In the genomic region with DNA sequence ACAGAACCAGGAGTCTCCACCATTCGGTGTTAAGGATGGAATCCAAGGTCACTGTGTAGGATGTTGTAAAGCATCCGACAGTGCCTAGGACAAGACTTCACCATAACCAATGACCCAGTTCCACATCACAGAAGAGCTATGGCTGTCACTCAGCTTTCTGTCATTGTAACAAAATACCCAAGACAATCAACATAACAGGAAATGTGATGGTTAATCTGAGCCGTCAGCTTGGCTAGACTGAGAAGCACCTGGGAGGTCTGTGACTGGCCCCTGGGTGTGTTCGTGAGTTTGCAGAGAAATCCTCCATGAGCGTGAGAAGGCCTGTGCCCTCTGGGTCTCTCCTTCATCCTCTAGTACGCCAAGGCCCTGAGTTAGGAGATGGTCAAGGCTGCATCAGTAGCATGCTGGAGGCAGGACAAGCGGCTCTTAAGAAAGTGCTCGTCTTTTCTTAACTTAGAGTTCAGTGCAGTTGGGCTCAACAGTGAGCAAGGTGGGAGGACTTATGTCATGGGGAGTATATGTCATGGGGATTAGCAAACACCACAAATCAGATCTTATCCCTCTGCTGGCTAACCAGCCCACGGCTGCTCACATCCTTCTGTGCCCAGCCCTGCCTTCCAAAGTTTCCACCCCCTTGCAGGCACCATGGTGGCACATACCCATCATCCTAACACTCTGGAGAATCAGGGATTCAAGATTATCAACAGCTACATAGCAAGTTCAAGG, we compare ENCODE assay signal across 19 mouse cellular contexts. TPM values are rescaled to one million over a fixed set of nuclear protein-coding genes. Genes with fewer than 3 reads are reported as not detected.
DNase-seq lines count a peak whose midpoint lies in the region; ATAC-seq and TF ChIP-seq lines count a peak whose summit lies in the region.
"Had no signal": no experiment of that assay in that cellular context is flagged by ENCODE, and none has a peak within 500 bp of the region (broad histone marks: within the 10 kb centered on the region; RNA-seq: fewer than 3 reads in every experiment).

No protein-coding gene starts in this region.

- peak overlapping the region; percentile 42; the same call in 1 of the 2 replicates for H3K27ac ChIP-seq in heart, embryonic 15.5 days
- H3K27ac ChIP-seq in heart, embryonic 11.5 days (ENCODE audit: low read depth, low read length): no peak overlapping the region
- H3K27ac ChIP-seq in lung, embryonic 15.5 days: peak overlapping the region; percentile 69
- 0 out of 2 replicates have a peak overlapping the region, but pooled peaks have one; percentile 7 for H3K27ac ChIP-seq in embryonic facial prominence, embryonic 13.5 days
- H3K27ac ChIP-seq: forebrain, embryonic 15.5 days; hindbrain, embryonic 14.5 days; limb, embryonic 15.5 days; liver, embryonic 15.5 days had no signal

- no peak for DNase-seq in lung, adult 2 months
- no peak for DNase-seq in frontal cortex, postnatal 14 days (ENCODE audit: low spot score in 2 of 2)
- DNase-seq: adrenal gland, adult 8-10 months; cerebellum, adult 8-10 months; gastrocnemius, postnatal 36 days; kidney, adult 2 months; kidney, postnatal 25 days; retina, postnatal 1 day had no signal

- no peaks in the 10 kb centered on the region for H3K4me1 ChIP-seq in heart, embryonic 15.5 days (replicated peaks)
- H3K4me1 ChIP-seq in heart, embryonic 11.5 days (ENCODE audit: control insufficient read depth, insufficient read depth, low read length): no peaks in the 10 kb centered on the region
- H3K4me1 ChIP-seq in lung, embryonic 15.5 days: no peaks in the 10 kb centered on the region
- peaks cover 7% of the 10 kb centered on the region for H3K4me1 ChIP-seq in lung, adult 2 months (ENCODE audit: control insufficient read depth, insufficient read depth, low read length)
- peaks cover 13% of the 10 kb centered on the region; the same call in 1 of the 2 replicates for H3K4me1 ChIP-seq in embryonic facial prominence, embryonic 13.5 days
- H3K4me1 ChIP-seq: forebrain, embryonic 15.5 days; heart, embryonic 12.5 days; limb, embryonic 15.5 days; liver, embryonic 15.5 days had no signal

- no peak for TF ChIP-seq POLR2A in lung, adult 2 months (IDR thresholded peaks at IDR 0.05; ENCODE audit: borderline replicate concordance, extremely low read depth, low read depth, low read length)

- no peak for TF ChIP-seq CTCF in lung, adult 2 months (IDR thresholded peaks at IDR 0.05; ENCODE audit: insufficient read depth, low read length)

- 73% methylated on average over 9 of the region's 9 CpGs for WGBS in heart, embryonic 15.5 days
- 75% methylated on average over 9 of the region's 9 CpGs for WGBS in heart, embryonic 11.5 days (ENCODE audit: insufficient replicate concordance)
- 67% methylated on average over 9 of the region's 9 CpGs for WGBS in lung, embryonic 15.5 days
- 65% methylated on average over 9 of the region's 9 CpGs for WGBS in lung, adult 2 months
- 68% methylated on average over 9 of the region's 9 CpGs for WGBS in embryonic facial prominence, embryonic 13.5 days

- no peaks in the 10 kb centered on the region for H3K36me3 ChIP-seq in heart, embryonic 15.5 days
- H3K36me3 ChIP-seq in heart, embryonic 11.5 days (ENCODE audit: control insufficient read depth, insufficient read depth, low read length): no peaks in the 10 kb centered on the region
- no peaks in the 10 kb centered on the region for H3K36me3 ChIP-seq in lung, embryonic 15.5 days
- H3K36me3 ChIP-seq in embryonic facial prominence, embryonic 13.5 days: no peaks in the 10 kb centered on the region
- H3K36me3 ChIP-seq: forebrain, embryonic 15.5 days; heart, embryonic 12.5 days; limb, embryonic 15.5 days; liver, embryonic 15.5 days had no signal

- no peak for ATAC-seq in heart, embryonic 15.5 days (replicated peaks; ENCODE audit: insufficient number of reproducible peaks, insufficient read depth, low FRiP score, low read depth)
- no peak for ATAC-seq in heart, embryonic 11.5 days (replicated peaks; ENCODE audit: insufficient number of reproducible peaks, low FRiP score, low TSS enrichment)
- peak; percentile 48; the same call in 1 of the 2 replicates for ATAC-seq in lung, embryonic 15.5 days (ENCODE audit: borderline replicate concordance, extremely low read depth, low FRiP score, low TSS enrichment)
- peak; percentile 72 for ATAC-seq in CD4-positive, CD25-positive, alpha-beta regulatory T cell, adult 4 months
- no peak for ATAC-seq in embryonic facial prominence, embryonic 13.5 days (ENCODE audit: insufficient number of reproducible peaks, insufficient read depth, low FRiP score, low TSS enrichment, low read depth)
- ATAC-seq: forebrain, embryonic 15.5 days had no signal

- H3K9ac ChIP-seq in heart, embryonic 15.5 days: no peak overlapping the region
- H3K9ac ChIP-seq in heart, embryonic 11.5 days (ENCODE audit: low read depth, low read length): no peak overlapping the region
- no peak overlapping the region for H3K9ac ChIP-seq in lung, embryonic 15.5 days
- H3K9ac ChIP-seq in embryonic facial prominence, embryonic 13.5 days: no peak overlapping the region
- H3K9ac ChIP-seq: forebrain, embryonic 15.5 days; heart, embryonic 12.5 days; hindbrain, embryonic 14.5 days; limb, embryonic 15.5 days; liver, embryonic 15.5 days had no signal

- no peaks in the 10 kb centered on the region for H3K27me3 ChIP-seq in heart, embryonic 15.5 days
- no peaks in the 10 kb centered on the region for H3K27me3 ChIP-seq in heart, embryonic 11.5 days (ENCODE audit: control insufficient read depth, insufficient read depth, low read length)
- no peaks in the 10 kb centered on the region for H3K27me3 ChIP-seq in lung, embryonic 15.5 days
- H3K27me3 ChIP-seq in embryonic facial prominence, embryonic 13.5 days: no peaks in the 10 kb centered on the region
- H3K27me3 ChIP-seq: forebrain, embryonic 15.5 days; limb, embryonic 15.5 days; liver, embryonic 15.5 days had no signal

- H3K9me3 ChIP-seq in heart, embryonic 15.5 days (replicated peaks): no peaks in the 10 kb centered on the region
- no peaks in the 10 kb centered on the region for H3K9me3 ChIP-seq in heart, embryonic 11.5 days (replicated peaks; ENCODE audit: control insufficient read depth, low read length)
- no peaks in the 10 kb centered on the region for H3K9me3 ChIP-seq in lung, embryonic 15.5 days
- no peaks in the 10 kb centered on the region for H3K9me3 ChIP-seq in embryonic facial prominence, embryonic 13.5 days
- H3K9me3 ChIP-seq: forebrain, embryonic 15.5 days; limb, embryonic 15.5 days; liver, embryonic 15.5 days had no signal

- H3K4me2 ChIP-seq in heart, embryonic 15.5 days: no peak overlapping the region
- no peak overlapping the region for H3K4me2 ChIP-seq in heart, embryonic 11.5 days
- no peak overlapping the region for H3K4me2 ChIP-seq in lung, embryonic 15.5 days
- H3K4me2 ChIP-seq in embryonic facial prominence, embryonic 13.5 days: no peak overlapping the region
- H3K4me2 ChIP-seq: forebrain, embryonic 15.5 days; heart, embryonic 12.5 days; hindbrain, embryonic 14.5 days; limb, embryonic 15.5 days; liver, embryonic 15.5 days; midbrain, embryonic 11.5 days had no signal

- H3K4me3 ChIP-seq in heart, embryonic 15.5 days: no peak overlapping the region
- no peak overlapping the region for H3K4me3 ChIP-seq in heart, embryonic 11.5 days (ENCODE audit: low read depth, low read length)
- H3K4me3 ChIP-seq in lung, embryonic 15.5 days: no peak overlapping the region
- no peak overlapping the region for H3K4me3 ChIP-seq in lung, adult 2 months (replicated peaks; ENCODE audit: extremely low read depth, low read depth, low read length)
- no peak overlapping the region for H3K4me3 ChIP-seq in embryonic facial prominence, embryonic 13.5 days
- H3K4me3 ChIP-seq: forebrain, embryonic 15.5 days; heart, embryonic 12.5 days; limb, embryonic 15.5 days; liver, embryonic 15.5 days had no signal

RNA-seq across cellular contexts. Expression of a gene that starts 57.9 kb away (rescaled TPM):
- 31.2 and 38.7 TPM in 2 replicates for polyA plus RNA-seq in heart, embryonic 15.5 days (2015; fragmentation: Nextera tagmentation; extraction: Ambion mirVana)
- 17.6 and 18.8 TPM in 2 replicates for polyA plus RNA-seq in heart, embryonic 11.5 days (2014; fragmentation: Nextera tagmentation; extraction: Ambion mirVana)
- polyA plus RNA-seq in lung, embryonic 15.5 days (2015; fragmentation: Nextera tagmentation; extraction: Ambion mirVana): 56.7 and 64.0 TPM in 2 replicates
- polyA plus RNA-seq in lung, adult 2 months (2012; rRNA removed): 557 and 634 TPM in 2 replicates
- 100 to 1,000 TPM; 199 to 267 TPM for polyA plus RNA-seq in CD4-positive, CD25-positive, alpha-beta regulatory T cell, adult 4 months (2017; shearing (Covaris generic))
- polyA plus RNA-seq in embryonic facial prominence, embryonic 13.5 days (2015; fragmentation: Nextera tagmentation; extraction: Ambion mirVana): 27.1 and 27.7 TPM in 2 replicates

Comparison
In these comparisons a context has a peak if more than half of its experiments do, and no peak if none do; other contexts are left out.
1. ATAC-seq: peak in lung, embryonic 15.5 days (single experiment) and CD4-positive, CD25-positive, alpha-beta regulatory T cell, adult 4 months (single experiment); none in heart, embryonic 15.5 days (single experiment), heart, embryonic 11.5 days (single experiment) and embryonic facial prominence, embryonic 13.5 days (single experiment).